Mouse (Mus musculus): ENCODE results near the gene Cttnbp2nl. TPM values are rescaled to one million over a fixed set of nuclear protein-coding genes. Genes with fewer than 3 reads are reported as not detected.

The Cttnbp2nl gene
- total and polyA plus RNA-seq, 3 experiments = 0.08 to 0.49 TPM; not detected in 1

GRCm38 (mm10) chr3:105090147-105090546, 37.2 kb upstream of the Cttnbp2nl start:
- Histone ChIP-seq H3K4me3 (ENCODE audit: control insufficient read depth in 1 of 2, insufficient read depth in 1 of 2, low read depth in 2 of 2, low read length in 2 of 2) (no peak overlapping the region), H3K9ac (ENCODE audit: control insufficient read depth, low read depth, low read length, poor library complexity, severe bottlenecking) (no peak overlapping the region), H3K79me2 (ENCODE audit: control insufficient read depth, insufficient read depth, low read length, poor library complexity) (no peaks in the 10 kb centered on the region), H3K36me3 (ENCODE audit: control insufficient read depth in 1 of 2, insufficient read depth in 2 of 2, low read length in 2 of 2) (no peaks in the 10 kb centered on the region), H3K9me3 (replicated peaks; ENCODE audit: insufficient read depth, low read length) (no peaks in the 10 kb centered on the region), H3K27ac (ENCODE audit: control insufficient read depth, low read depth, low read length) (no peak overlapping the region), H3K27me3 (ENCODE audit: control insufficient read depth in 1 of 2, insufficient read depth in 2 of 2, low read length in 2 of 2) (no peaks in the 10 kb centered on the region), H3K4me1 (ENCODE audit: control insufficient read depth in 1 of 2, insufficient read depth in 2 of 2, low read length in 2 of 2) (no peaks in the 10 kb centered on the region)
- TF ChIP-seq EP300 (IDR thresholded peaks at IDR 0.05; ENCODE audit: low read depth in 1 of 2, low read length in 2 of 2) (no peak), ZC3H11A (IDR thresholded peaks at IDR 0.05; ENCODE audit: low read depth, low read length) (no peak), ZKSCAN1 (IDR thresholded peaks at IDR 0.05; ENCODE audit: low read depth, low read length) (no peak), RAD21 (IDR thresholded peaks at IDR 0.05; ENCODE audit: low read depth, low read length) (no peak), MYC (IDR thresholded peaks at IDR 0.05; ENCODE audit: low read depth, low read length) (no peak), USF2 (IDR thresholded peaks at IDR 0.05; ENCODE audit: borderline replicate concordance in 1 of 2, insufficient read depth in 1 of 2, low read depth in 1 of 2, low read length in 2 of 2) (no peak), SMC3 (IDR thresholded peaks at IDR 0.05; ENCODE audit: low read depth, low read length) (no peak), CHD2 (IDR thresholded peaks at IDR 0.05; ENCODE audit: low read length) (no peak), GATA1 (IDR thresholded peaks at IDR 0.05; ENCODE audit: low read depth, low read length) (no peak), UBTF (IDR thresholded peaks at IDR 0.05; ENCODE audit: borderline replicate concordance, insufficient read depth, low read depth, low read length) (no peak), POLR2AphosphoS2 (IDR thresholded peaks at IDR 0.05; ENCODE audit: low read length) (no peak), POLR2A (IDR thresholded peaks at IDR 0.05; ENCODE audit: control insufficient read depth in 1 of 2, insufficient read depth in 1 of 2, low read depth in 1 of 2, low read length in 2 of 2, poor library complexity in 1 of 2) (no peak), ELF1 (IDR thresholded peaks at IDR 0.05; ENCODE audit: low read depth, low read length) (no peak), JUND (IDR thresholded peaks at IDR 0.05; ENCODE audit: low read depth, low read length) (no peak), BHLHE40 (IDR thresholded peaks at IDR 0.05; ENCODE audit: borderline replicate concordance, low read depth, low read length) (no peak), MXI1 (IDR thresholded peaks at IDR 0.05; ENCODE audit: low read depth, low read length) (no peak), CHD1 (IDR thresholded peaks at IDR 0.05; ENCODE audit: low read depth, low read length) (no peak), E2F4 (IDR thresholded peaks at IDR 0.05; ENCODE audit: borderline replicate concordance, low read depth, low read length) (no peak)
- no peak for DNase-seq (ENCODE audit: low read depth, low spot score)

- Histone ChIP-seq H3K4me3 (ENCODE audit: control insufficient read depth in 1 of 2, insufficient read depth in 1 of 2, low read depth in 2 of 2, low read length in 2 of 2) (no peak overlapping the region), H3K36me3 (ENCODE audit: control insufficient read depth in 1 of 2, insufficient read depth in 2 of 2, low read length in 2 of 2) (no peaks in the 10 kb centered on the region), H3K9me3 (replicated peaks; ENCODE audit: insufficient read depth, low read length) (no peaks in the 10 kb centered on the region), H3K79me2 (ENCODE audit: control insufficient read depth, insufficient read depth, low read length, poor library complexity) (no peaks in the 10 kb centered on the region), H3K27ac (ENCODE audit: control insufficient read depth, low read depth, low read length) (no peak overlapping the region), H3K9ac (ENCODE audit: control insufficient read depth, low read depth, low read length, poor library complexity, severe bottlenecking) (no peak overlapping the region), H3K27me3 (ENCODE audit: control insufficient read depth in 1 of 2, insufficient read depth in 2 of 2, low read length in 2 of 2) (no peaks in the 10 kb centered on the region), H3K4me1 (ENCODE audit: control insufficient read depth in 1 of 2, insufficient read depth in 2 of 2, low read length in 2 of 2) (no peaks in the 10 kb centered on the region)
- DNase-seq (ENCODE audit: low read depth, low spot score) = no peak
- TF ChIP-seq MAZ (IDR thresholded peaks at IDR 0.05; ENCODE audit: low read depth, low read length) (no peak), SMC3 (IDR thresholded peaks at IDR 0.05; ENCODE audit: low read depth, low read length) (no peak), ZMIZ1 (IDR thresholded peaks at IDR 0.05; ENCODE audit: low read depth, low read length) (no peak), ZNF384 (IDR thresholded peaks at IDR 0.05; ENCODE audit: low read depth, low read length) (no peak), USF1 (IDR thresholded peaks at IDR 0.05; ENCODE audit: low read depth, low read length) (no peak), HCFC1 (IDR thresholded peaks at IDR 0.05; ENCODE audit: low read depth, low read length) (no peak), NELFE (IDR thresholded peaks at IDR 0.05; ENCODE audit: low read depth, low read length) (no peak), GABPA (IDR thresholded peaks at IDR 0.05; ENCODE audit: low read depth, low read length) (no peak)
Measured at GRCm38 (mm10) chr3:105088638-105089037, 35.7 kb upstream of the Cttnbp2nl start.
